Mouse (Mus musculus): Measurements from ENCODE around the gene Rai1.

GRCm38 (mm10) chr11:60178506-60178905 lies 73.7 kb downstream of the Rai1 start:
- TF ChIP-seq TAL1 (IDR thresholded peaks at IDR 0.05; ENCODE audit: low read length) (no peak), GATA1 (IDR thresholded peaks at IDR 0.05; ENCODE audit: low read length) (no peak)
